ENCODE assay signal across 19 mouse cellular contexts in the genomic region with DNA sequence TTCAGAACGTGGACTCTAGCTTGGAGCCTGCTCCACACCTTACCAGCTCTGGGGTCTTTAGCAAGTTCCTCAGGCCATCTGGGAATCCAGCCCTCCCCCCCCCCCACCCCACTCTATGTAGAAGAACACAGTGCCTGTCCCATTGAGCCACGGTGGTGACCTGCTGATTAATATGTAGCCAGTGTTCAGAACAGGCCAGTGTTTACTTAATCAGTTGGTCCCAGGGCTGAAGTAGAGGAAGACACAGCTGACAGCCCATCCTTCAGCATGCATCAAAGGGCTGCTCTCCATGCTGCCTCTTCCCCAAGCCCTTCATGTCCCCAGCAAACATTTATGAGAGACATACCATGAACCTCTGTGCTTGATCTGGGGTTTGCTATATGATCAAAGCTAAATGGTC. TPM values are rescaled to one million over a fixed set of nuclear protein-coding genes. Genes with fewer than 3 reads are reported as not detected.
A peak's percentile ranks its signal among the peaks of the same experiment; 100 is the strongest.
DNase-seq lines count a peak whose midpoint lies in the region; ATAC-seq and TF ChIP-seq lines count a peak whose summit lies in the region.
"Had no signal": no experiment of that assay in that cellular context is flagged by ENCODE, and none has a peak within 500 bp of the region (broad histone marks: within the 10 kb centered on the region; RNA-seq: fewer than 3 reads in every experiment).

No protein-coding gene starts in this region.

- H3K4me3 ChIP-seq in lung, embryonic 14.5 days (ENCODE audit: low read depth, low read length) = no peak overlapping the region
- no peak overlapping the region for H3K4me3 ChIP-seq in limb, embryonic 14.5 days (replicated peaks; ENCODE audit: low read length)
- no peak overlapping the region for H3K4me3 ChIP-seq in stomach, embryonic 16.5 days (replicated peaks; ENCODE audit: low read length)
- H3K4me3 ChIP-seq: forebrain, embryonic 10.5 days; heart, embryonic 15.5 days; hindbrain, embryonic 12.5 days; intestine, embryonic 15.5 days; midbrain, embryonic 12.5 days; myocyte had no signal

- H3K9ac ChIP-seq in lung, embryonic 14.5 days = no peak overlapping the region
- no peak overlapping the region for H3K9ac ChIP-seq in limb, embryonic 14.5 days (ENCODE audit: low read depth, low read length, severe bottlenecking)
- no peak overlapping the region for H3K9ac ChIP-seq in stomach, embryonic 16.5 days (ENCODE audit: low read length)
- H3K9ac ChIP-seq: heart, embryonic 15.5 days; hindbrain, embryonic 12.5 days; intestine, embryonic 15.5 days; midbrain, embryonic 12.5 days had no signal

- TF ChIP-seq CTCF in lung, embryonic 14.5 days (IDR thresholded peaks at IDR 0.05; ENCODE audit: low read depth) = no peak

- no peak for TF ChIP-seq POLR2A in limb, embryonic 14.5 days (IDR thresholded peaks at IDR 0.05; ENCODE audit: borderline replicate concordance, extremely low read depth, insufficient read depth, insufficient read length)

- no peak overlapping the region for H3K4me2 ChIP-seq in lung, embryonic 14.5 days
- no peak overlapping the region for H3K4me2 ChIP-seq in limb, embryonic 14.5 days (replicated peaks; ENCODE audit: low read depth, low read length, severe bottlenecking)
- no peak overlapping the region for H3K4me2 ChIP-seq in stomach, embryonic 16.5 days (ENCODE audit: low read depth, low read length)
- H3K4me2 ChIP-seq: heart, embryonic 15.5 days; hindbrain, embryonic 12.5 days; intestine, embryonic 15.5 days; midbrain, embryonic 12.5 days had no signal

- H3K4me1 ChIP-seq in lung, embryonic 14.5 days (ENCODE audit: insufficient read depth) = peaks cover 59% of the 10 kb centered on the region
- H3K4me1 ChIP-seq in limb, embryonic 14.5 days (ENCODE audit: control insufficient read depth, insufficient read depth, low read length) = peaks cover 27% of the 10 kb centered on the region
- H3K4me1 ChIP-seq in stomach, embryonic 16.5 days (ENCODE audit: control insufficient read depth, insufficient read depth, low read length) = peaks cover 33% of the 10 kb centered on the region

- H3K27me3 ChIP-seq in lung, embryonic 14.5 days (ENCODE audit: insufficient read depth, low read length) = no peaks in the 10 kb centered on the region
- H3K27me3 ChIP-seq in limb, embryonic 14.5 days (ENCODE audit: control insufficient read depth, insufficient read depth, low read length) = no peaks in the 10 kb centered on the region
- H3K27me3 ChIP-seq in stomach, embryonic 16.5 days (ENCODE audit: control insufficient read depth, insufficient read depth, low read length) = no peaks in the 10 kb centered on the region
- H3K27me3 ChIP-seq: heart, embryonic 15.5 days; intestine, embryonic 15.5 days; midbrain, embryonic 12.5 days; Patski had no signal

- peak; percentile 13 for DNase-seq in kidney, adult 11 months
- DNase-seq in kidney, postnatal 36 days = no peak
- DNase-seq in lung, embryonic 14.5 days = peak; percentile 66
- no peak for DNase-seq in lung, adult 18-20 months
- no peak for DNase-seq in limb, embryonic 14.5 days (ENCODE audit: low spot score)
- DNase-seq in natural killer cell, adult 2 months (ENCODE audit: low spot score in 2 of 2) = no peak
- no peak for DNase-seq in cerebellum, postnatal 36 days
- DNase-seq: B cell, adult 2 months; cerebellum, adult 9-11 months; thymus, adult 2 months had no signal

- H3K36me3 ChIP-seq in lung, embryonic 14.5 days (ENCODE audit: insufficient read depth) = no peaks in the 10 kb centered on the region
- no peaks in the 10 kb centered on the region for H3K36me3 ChIP-seq in limb, embryonic 14.5 days (ENCODE audit: control insufficient read depth, insufficient read depth, low read length)
- H3K36me3 ChIP-seq in stomach, embryonic 16.5 days (ENCODE audit: control insufficient read depth, insufficient read depth, low read length) = no peaks in the 10 kb centered on the region
- H3K36me3 ChIP-seq: forebrain, embryonic 10.5 days; heart, embryonic 15.5 days; hindbrain, embryonic 12.5 days; intestine, embryonic 15.5 days; midbrain, embryonic 12.5 days had no signal

- 22% methylated on average over 2 of the region's 2 CpGs for WGBS in lung, embryonic 14.5 days
- WGBS in limb, embryonic 14.5 days = 36% methylated on average over 2 of the region's 2 CpGs
- WGBS in stomach, embryonic 16.5 days = 40% methylated on average over 2 of the region's 2 CpGs

- no peaks in the 10 kb centered on the region for H3K9me3 ChIP-seq in lung, embryonic 14.5 days (ENCODE audit: low read depth, low read length)
- H3K9me3 ChIP-seq in limb, embryonic 14.5 days (ENCODE audit: control insufficient read depth, low read length) = no peaks in the 10 kb centered on the region
- no peaks in the 10 kb centered on the region for H3K9me3 ChIP-seq in stomach, embryonic 16.5 days (replicated peaks; ENCODE audit: control insufficient read depth, low read length)
- H3K9me3 ChIP-seq: forebrain, embryonic 10.5 days; heart, embryonic 15.5 days; hindbrain, embryonic 12.5 days; intestine, embryonic 15.5 days; midbrain, embryonic 12.5 days had no signal

- H3K27ac ChIP-seq in lung, embryonic 14.5 days (ENCODE audit: low read depth) = peak overlapping the region; percentile 87
- H3K27ac ChIP-seq in limb, embryonic 14.5 days (replicated peaks; ENCODE audit: low read depth, low read length) = peak overlapping the region; percentile 65
- H3K27ac ChIP-seq in stomach, embryonic 16.5 days (ENCODE audit: low read length) = peak overlapping the region; percentile 90
- H3K27ac ChIP-seq: hindbrain, embryonic 12.5 days; macrophage; midbrain, embryonic 12.5 days had no signal

- peak; percentile 32; the same call in 1 of the 2 replicates for ATAC-seq in lung, embryonic 14.5 days (ENCODE audit: insufficient read depth)
- no peak for ATAC-seq in limb, embryonic 14.5 days (ENCODE audit: low FRiP score, low read depth)
- no peak for ATAC-seq in stomach, embryonic 16.5 days (ENCODE audit: insufficient read depth, low FRiP score)
- ATAC-seq: intestine, embryonic 15.5 days; Patski had no signal

RNA-seq across cellular contexts. Expression of a gene that starts 44.8 kb away (rescaled TPM):
- 17.2 and 17.6 TPM in 2 replicates for polyA plus RNA-seq in lung, embryonic 14.5 days (2014; fragmentation: Nextera tagmentation; extraction: Ambion mirVana)
- polyA plus RNA-seq in limb, embryonic 14.5 days (2012; rRNA removed) = 24.5 and 30.3 TPM in 2 replicates
- 13.9 TPM in 2 replicates for polyA plus RNA-seq in limb, embryonic 14.5 days (2014; fragmentation: Nextera tagmentation; extraction: Ambion mirVana)
- 3.5 and 4.5 TPM in 2 replicates for polyA plus RNA-seq in stomach, embryonic 16.5 days (2015; fragmentation: Nextera tagmentation; extraction: Ambion mirVana)

RNA-seq across cellular contexts. Expression of a gene that starts 58.2 kb away (rescaled TPM):
- polyA plus RNA-seq in lung, embryonic 14.5 days (2014; fragmentation: Nextera tagmentation; extraction: Ambion mirVana) = 0.62 and 1.0 TPM in 2 replicates
- polyA plus RNA-seq in limb, embryonic 14.5 days (2012; rRNA removed) = 2.4 and 3.7 TPM in 2 replicates
- polyA plus RNA-seq in limb, embryonic 14.5 days (2014; fragmentation: Nextera tagmentation; extraction: Ambion mirVana) = 1.0 and 1.1 TPM in 2 replicates
- 1.9 and 2.7 TPM in 2 replicates for polyA plus RNA-seq in stomach, embryonic 16.5 days (2015; fragmentation: Nextera tagmentation; extraction: Ambion mirVana)
- polyA plus RNA-seq: macrophage had no signal

Comparison
In these comparisons a context has a peak if more than half of its experiments do, and no peak if none do; other contexts are left out.
1. DNase-seq: peak in kidney, adult 11 months (single experiment) and lung, embryonic 14.5 days (single experiment); none in kidney, postnatal 36 days (0 of 2), lung, adult 18-20 months (0 of 2), limb, embryonic 14.5 days (single experiment), natural killer cell, adult 2 months (0 of 2) and cerebellum, postnatal 36 days (0 of 2).
2. Peak in every context shown above with its lines, with median percentiles within 50 percentile points of each other: H3K27ac ChIP-seq.